Mouse (Mus musculus) stomach, embryonic 14.5 days (tissue): ENCODE measurements around the gene Bbc3. TPM values are rescaled to one million over a fixed set of nuclear protein-coding genes. Genes with fewer than 3 reads are reported as not detected.
A peak's percentile ranks its signal among the peaks of the same experiment; 100 is the strongest.

ENCODE experiments used
- ATAC-seq: fragments of 200-750 bp; cut with Nextera tagmentation; 2 replicates; pipeline ENCODE4 v1.8.0; 2017; ENCODE audit warnings: low read depth, moderate TSS enrichment; ENCODE audit not compliant: insufficient number of reproducible peaks, insufficient read depth, low FRiP score
- H3K27ac ChIP-seq: fragments of 300-500 bp; sonication (generic); 2 replicates; pipeline ENCODE4 v1.5.1; 2014; ENCODE audit warnings: mild to moderate bottlenecking, low read length, moderate library complexity, mixed read lengths
- H3K27me3 ChIP-seq: fragments of 300-500 bp; sonication (generic); 2 replicates; pipeline ENCODE4 v1.6.1; 2014; ENCODE audit warnings: low read length, control low read depth, mixed read lengths; ENCODE audit not compliant: control insufficient read depth, insufficient read depth
- H3K36me3 ChIP-seq: fragments of 300-500 bp; sonication (generic); 2 replicates; pipeline ENCODE4 v1.6.1; 2014; ENCODE audit warnings: mild to moderate bottlenecking, control low read depth, low read length, moderate library complexity, mixed read lengths; ENCODE audit not compliant: control insufficient read depth, insufficient read depth
- H3K4me1 ChIP-seq: fragments of 300-500 bp; sonication (generic); 2 replicates; pipeline ENCODE4 v1.6.1; 2014; ENCODE audit warnings: low read length, control low read depth, mixed read lengths; ENCODE audit not compliant: control insufficient read depth, insufficient read depth
- H3K4me2 ChIP-seq: fragments of 300-500 bp; sonication (generic); replicated peaks from 2 replicates; pipeline ENCODE4 v1.6.1; 2014; ENCODE audit warnings: low read depth, low read length, control low read depth
- H3K4me3 ChIP-seq: fragments of 300-500 bp; sonication (generic); 2 replicates; pipeline ENCODE4 v1.5.1; 2014; ENCODE audit warnings: low read depth, low read length, control low read depth
- H3K9ac ChIP-seq: fragments of 300-500 bp; sonication (generic); replicated peaks from 2 replicates; pipeline ENCODE4 v1.6.1; 2014; ENCODE audit warnings: low read depth, mild to moderate bottlenecking, control low read depth, low read length, moderate library complexity, mixed read lengths
- H3K9me3 ChIP-seq: fragments of 300-500 bp; sonication (generic); 2 replicates; pipeline ENCODE4 v1.6.1; 2016; ENCODE audit warnings: low read depth, low read length, control low read depth; ENCODE audit not compliant: control insufficient read depth
- WGBS: fragments of 180-500 bp; shearing (Covaris S2); extraction: QIAGEN DNeasy Blood & Tissue Kit; methylation state at CpG from one replicate; pipeline ENCODE4 v1.1.7; 2014; 5-methylcytosine and 5-hydroxymethylcytosine counted together
- polyA plus RNA-seq: library from polyadenylated mRNA; unstranded; fragments of >200 nt; fragmentation: Nextera tagmentation; extraction: Ambion mirVana; gene quantifications from 2 replicates; pipeline ENCODE4 v1.2.1, GENCODE M21; 2014

Gene Bbc3
- polyA plus RNA-seq, 1 experiment from 2014 or later = 5.2 TPM

- 0% methylated on average over 49 of the region's 56 CpGs for WGBS
- H3K27me3 ChIP-seq = no peaks in the 10 kb centered on the region
- ATAC-seq = 0 out of 2 replicates have a peak, but pooled peaks have one; percentile 3
- H3K4me3 ChIP-seq = peak overlapping the region; percentile 70
- peak overlapping the region; percentile 33; the same call in 1 of the 2 replicates for H3K27ac ChIP-seq
- H3K36me3 ChIP-seq = no peaks in the 10 kb centered on the region
- peak overlapping the region; percentile 99 for H3K4me2 ChIP-seq
- peaks cover 38% of the 10 kb centered on the region for H3K4me1 ChIP-seq
- H3K9me3 ChIP-seq = no peaks in the 10 kb centered on the region
- peak overlapping the region; percentile 50 for H3K9ac ChIP-seq
These were observed 1.9 kb downstream of the Bbc3 start for GRCm38 (mm10) chr7:16310020-16310520.

- Histone ChIP-seq H3K4me3 (peak overlapping the region; percentile 74), H3K27me3 (no peaks in the 10 kb centered on the region), H3K9me3 (no peaks in the 10 kb centered on the region), H3K27ac (peak overlapping the region; percentile 33; the same call in 1 of the 2 replicates), H3K36me3 (no peaks in the 10 kb centered on the region), H3K4me2 (peak overlapping the region; percentile 99), H3K4me1 (peaks cover 38% of the 10 kb centered on the region), H3K9ac (peak overlapping the region; percentile 50; the same call in 1 of the 2 replicates)
- ATAC-seq = no peak
- WGBS = 1% methylated on average over 26 of the region's 31 CpGs
These were observed 2.6 kb downstream of the Bbc3 start for GRCm38 (mm10) chr7:16310521-16311452.

GRCm38 (mm10) chr7:16311453-16312004, 3.3 kb downstream of the Bbc3 start:
- Histone ChIP-seq H3K36me3 (no peaks in the 10 kb centered on the region), H3K9ac (peak overlapping the region; percentile 87), H3K4me3 (peak overlapping the region; percentile 74), H3K9me3 (no peaks in the 10 kb centered on the region), H3K4me2 (peak overlapping the region; percentile 99), H3K27ac (peak overlapping the region; percentile 97; the same call in 1 of the 2 replicates), H3K4me1 (peaks cover 38% of the 10 kb centered on the region), H3K27me3 (no peaks in the 10 kb centered on the region)
- ATAC-seq = no peak
- 4% methylated on average over 14 of the region's 14 CpGs for WGBS

GRCm38 (mm10) chr7:16312011-16312671, 3.9 kb downstream of the Bbc3 start:
- Histone ChIP-seq H3K4me2 (peak overlapping the region; percentile 99), H3K4me3 (peak overlapping the region; percentile 74), H3K9ac (peak overlapping the region; percentile 87), H3K9me3 (no peaks in the 10 kb centered on the region), H3K27me3 (no peaks in the 10 kb centered on the region), H3K4me1 (peaks cover 38% of the 10 kb centered on the region), H3K27ac (peak overlapping the region; percentile 97), H3K36me3 (no peaks in the 10 kb centered on the region)
- 0 out of 2 replicates have a peak, but pooled peaks have one; percentile 7 for ATAC-seq
- WGBS = under 1% methylated on average over 48 of the region's 49 CpGs

GRCm38 (mm10) chr7:16312672-16313311, 4.6 kb downstream of the Bbc3 start:
- no peaks in the 10 kb centered on the region for H3K9me3 ChIP-seq
- peaks cover 38% of the 10 kb centered on the region for H3K4me1 ChIP-seq
- H3K36me3 ChIP-seq = no peaks in the 10 kb centered on the region; the same call in 1 of the 2 replicates
- H3K9ac ChIP-seq = peak overlapping the region; percentile 87
- under 1% methylated on average over 11 of the region's 12 CpGs for WGBS
- H3K4me3 ChIP-seq = peak overlapping the region; percentile 74
- peak overlapping the region; percentile 99 for H3K4me2 ChIP-seq
- ATAC-seq = peak; percentile 16; the same call in 1 of the 2 replicates
- H3K27ac ChIP-seq = peak overlapping the region; percentile 97
- no peaks in the 10 kb centered on the region for H3K27me3 ChIP-seq

- Histone ChIP-seq H3K4me2 (peak overlapping the region; percentile 99), H3K9ac (peak overlapping the region; percentile 73), H3K4me3 (peak overlapping the region; percentile 74), H3K27ac (peak overlapping the region; percentile 97), H3K36me3 (no peaks in the 10 kb centered on the region; the same call in 1 of the 2 replicates), H3K4me1 (peaks cover 37% of the 10 kb centered on the region), H3K27me3 (no peaks in the 10 kb centered on the region), H3K9me3 (no peaks in the 10 kb centered on the region)
- under 1% methylated on average over 44 of the region's 66 CpGs for WGBS
- peak; percentile 73 for ATAC-seq
These were observed 5.5 kb downstream of the Bbc3 start for GRCm38 (mm10) chr7:16313481-16314220.

- H3K36me3 ChIP-seq = no peaks in the 10 kb centered on the region; the same call in 1 of the 2 replicates
- no peaks in the 10 kb centered on the region for H3K27me3 ChIP-seq
- 0 out of 2 replicates have a peak overlapping the region, but pooled peaks have one; percentile 73 for H3K9ac ChIP-seq
- H3K27ac ChIP-seq = peak overlapping the region; percentile 97; the same call in 1 of the 2 replicates
- 14% methylated on average over 13 of the region's 13 CpGs for WGBS
- peaks cover 31% of the 10 kb centered on the region for H3K4me1 ChIP-seq
- peak overlapping the region; percentile 74 for H3K4me3 ChIP-seq
- H3K4me2 ChIP-seq = peak overlapping the region; percentile 99
- ATAC-seq = peak; percentile 0; the same call in 1 of the 2 replicates
- no peaks in the 10 kb centered on the region for H3K9me3 ChIP-seq
These were observed 6.1 kb downstream of the Bbc3 start for GRCm38 (mm10) chr7:16314221-16314775.
